Mouse (Mus musculus) bone marrow, adult 2 months (tissue): ENCODE data around the gene Pard6b.
A peak's percentile ranks its signal among the peaks of the same experiment; 100 is the strongest.

Experiments
- CTCF ChIP-seq: fragments of 200-500 bp; IDR thresholded peaks from 2 replicates; pipeline ENCODE4 v1.5.1; 2011; ENCODE audit warnings: low read length, control low read depth; ENCODE audit not compliant: control insufficient read depth, insufficient read depth
- POLR2A ChIP-seq: fragments of 200-500 bp; IDR thresholded peaks from 2 replicates; pipeline ENCODE4 v1.6.1; 2011; ENCODE audit warnings: low read depth, mild to moderate bottlenecking, control low read depth, low read length, borderline replicate concordance; ENCODE audit not compliant: control insufficient read depth

GRCm38 (mm10) chr2:168052689-168053088 lies 28.1 kb upstream of the Pard6b start:
- TF ChIP-seq CTCF (peak; percentile 56), POLR2A (no peak)
